Mouse (Mus musculus) olfactory bulb, adult 2 months (tissue): ENCODE results near the gene Maats1. TPM values are rescaled to one million over a fixed set of nuclear protein-coding genes. Genes with fewer than 3 reads are reported as not detected.

ENCODE experiments used
- H3K27ac ChIP-seq: fragments of 200-500 bp; 2 replicates; pipeline ENCODE4 v1.5.1; 2012; ENCODE audit warnings: low read depth, low read length; ENCODE audit not compliant: insufficient read depth
- H3K4me1 ChIP-seq: fragments of 200-500 bp; 2 replicates; pipeline ENCODE4 v1.6.1; 2012; ENCODE audit warnings: low read length; ENCODE audit not compliant: control insufficient read depth, insufficient read depth
- H3K4me3 ChIP-seq: fragments of 200-500 bp; 2 replicates; pipeline ENCODE4 v1.5.1; 2012; ENCODE audit warnings: mild to moderate bottlenecking, low read depth, low read length, moderate library complexity; ENCODE audit not compliant: insufficient read depth
- CTCF ChIP-seq: fragments of 200-500 bp; IDR thresholded peaks from 2 replicates; pipeline ENCODE4 v1.5.1; 2012; ENCODE audit warnings: low read depth, mild to moderate bottlenecking, low read length, moderate library complexity; ENCODE audit not compliant: insufficient read depth
- POLR2A ChIP-seq: fragments of 200-500 bp; IDR thresholded peaks from 2 replicates; pipeline ENCODE4 v1.6.1; 2012; ENCODE audit warnings: mild to moderate bottlenecking, low read depth, low read length, moderate library complexity; ENCODE audit not compliant: insufficient read depth
- WGBS: fragments of 180-500 bp; shearing (Covaris S2); methylation state at CpG from one replicate; pipeline ENCODE4 v1.1.7; 2018; 5-methylcytosine and 5-hydroxymethylcytosine counted together
- polyA plus RNA-seq: library from polyadenylated mRNA; stranded (reverse); fragments of >200 nt; gene quantifications from 2 replicates; pipeline ENCODE4 v1.2.4, GENCODE M21; 2012; ENCODE audit warnings: low replicate concordance; ENCODE audit not compliant: missing spikeins, insufficient read depth, insufficient read length

Maats1 gene
- polyA plus RNA-seq, 1 experiment, result not detected

DNA sequence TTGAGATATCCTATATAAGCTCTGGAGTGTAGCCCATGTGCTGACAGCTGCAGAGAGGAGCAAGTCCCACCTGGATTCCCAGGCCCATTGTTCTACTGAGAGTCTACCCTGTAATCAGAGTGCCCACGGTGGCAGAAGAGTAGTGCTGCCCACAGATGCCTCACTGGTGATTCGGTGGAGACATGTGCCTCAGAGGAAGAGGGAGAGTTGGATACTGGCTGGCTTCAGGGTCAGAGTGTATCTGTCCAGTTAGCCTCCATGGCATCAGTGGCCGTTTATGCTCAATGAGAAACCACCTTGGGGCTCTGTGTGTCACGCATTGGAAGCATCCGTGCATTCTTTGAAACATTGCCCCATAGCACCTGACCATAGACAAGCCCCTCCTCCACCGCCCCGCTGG is 21.7 kb upstream of the Maats1 start:
- 82% methylated on average over 7 of the region's 7 CpGs for WGBS
- Histone ChIP-seq H3K4me3 (no peak overlapping the region), H3K27ac (no peak overlapping the region), H3K4me1 (peaks cover 7% of the 10 kb centered on the region)
- no peak for TF ChIP-seq CTCF
- no peak for TF ChIP-seq POLR2A

DNA sequence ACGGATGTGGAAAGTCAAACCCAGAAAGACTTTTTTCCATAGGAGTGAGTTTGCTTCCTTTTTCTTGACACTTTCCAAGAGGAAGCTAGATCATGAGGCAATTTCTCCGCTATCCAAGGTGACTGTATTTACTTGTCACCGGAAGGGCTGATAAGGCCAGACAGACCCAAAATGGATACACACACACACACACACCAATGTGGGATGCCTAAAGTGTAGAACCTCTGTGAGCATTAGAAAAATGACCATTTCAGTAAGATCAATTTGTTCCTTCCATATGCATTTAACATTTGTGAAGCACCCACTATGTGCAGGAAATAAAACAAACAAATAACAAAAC is 21.3 kb upstream of the Maats1 start:
- no peak for TF ChIP-seq CTCF
- TF ChIP-seq POLR2A, result no peak
- Histone ChIP-seq H3K27ac (no peak overlapping the region), H3K4me3 (no peak overlapping the region), H3K4me1 (peaks cover 4% of the 10 kb centered on the region; the same call in 1 of the 2 replicates)
- 89% methylated on average over 3 of the region's 3 CpGs for WGBS

DNA sequence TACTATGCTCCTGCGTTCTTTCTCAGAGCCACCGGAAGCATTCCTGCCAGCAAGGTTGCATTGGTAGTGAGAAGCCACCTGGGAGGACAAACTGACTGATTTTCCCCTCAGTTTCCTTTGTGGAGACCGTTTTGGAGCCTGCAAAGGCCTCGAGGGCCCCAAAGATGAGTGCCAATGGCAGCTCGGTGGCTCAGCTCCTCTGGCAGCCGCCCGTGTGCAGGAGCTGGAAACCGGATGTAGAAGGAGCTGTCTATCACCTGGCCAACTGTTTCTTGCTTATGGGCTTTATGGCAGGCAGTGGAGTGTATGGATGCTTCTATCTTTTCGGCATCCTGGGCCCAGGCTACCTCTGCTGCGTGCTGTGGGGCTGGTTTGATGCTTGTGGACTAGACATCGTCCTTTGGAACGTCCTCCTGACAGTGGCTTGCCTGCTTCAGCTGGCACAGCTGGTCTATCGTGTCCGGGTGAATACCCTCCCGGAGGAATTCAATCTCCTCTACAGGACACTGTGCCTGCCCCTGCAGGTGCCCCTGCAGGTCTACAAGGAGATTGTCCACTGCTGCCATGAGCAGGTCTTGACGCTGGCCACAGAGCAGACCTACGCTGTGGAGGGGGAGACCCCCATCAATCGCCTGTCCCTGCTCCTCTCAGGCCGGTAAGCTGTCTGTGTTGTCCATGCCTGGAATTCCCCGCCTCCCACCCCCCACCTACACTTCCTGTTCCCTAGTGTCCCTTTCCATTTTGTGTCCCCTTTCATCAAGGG is 20.7 kb upstream of the Maats1 start:
- peaks cover 4% of the 10 kb centered on the region; the same call in 1 of the 2 replicates for H3K4me1 ChIP-seq
- H3K27ac ChIP-seq, result no peak overlapping the region
- 88% methylated on average over 20 of the region's 20 CpGs for WGBS
- TF ChIP-seq CTCF (no peak), POLR2A (no peak)
- H3K4me3 ChIP-seq, result no peak overlapping the region

DNA sequence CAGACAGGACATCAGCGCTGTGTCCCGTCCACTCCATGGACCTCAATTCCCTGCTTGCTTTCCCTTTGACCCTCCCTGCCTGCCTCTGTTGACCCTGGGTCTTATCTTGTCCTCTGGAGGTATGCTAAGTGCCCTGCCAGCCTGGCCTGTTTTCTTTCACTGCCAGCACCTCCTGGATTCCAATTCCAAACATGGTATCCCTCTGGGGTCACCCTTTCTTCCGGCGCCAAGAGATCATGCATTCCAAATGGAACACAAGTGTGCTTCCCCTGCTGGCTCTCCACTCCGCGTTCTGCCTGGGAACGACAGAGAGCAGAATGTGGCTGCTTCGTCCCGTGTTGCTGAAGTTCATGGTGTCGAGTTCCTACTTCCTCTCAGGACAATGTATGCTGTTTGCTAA is 20.0 kb upstream of the Maats1 start, which contains the start of gene Popdc2:
Gene Popdc2, plus strand, starts transcription at position 277 of the 400 bp plus-strand sequence.
- Histone ChIP-seq H3K27ac (no peak within 1 kb of the TSS), H3K4me1 (peaks cover 4% of the 10 kb centered on the region; the same call in 1 of the 2 replicates), H3K4me3 (no peak within 1 kb of the TSS)
- 73% methylated on average over 10 of the region's 10 CpGs for WGBS
- TF ChIP-seq CTCF, result no peak
- TF ChIP-seq POLR2A, result no peak

DNA sequence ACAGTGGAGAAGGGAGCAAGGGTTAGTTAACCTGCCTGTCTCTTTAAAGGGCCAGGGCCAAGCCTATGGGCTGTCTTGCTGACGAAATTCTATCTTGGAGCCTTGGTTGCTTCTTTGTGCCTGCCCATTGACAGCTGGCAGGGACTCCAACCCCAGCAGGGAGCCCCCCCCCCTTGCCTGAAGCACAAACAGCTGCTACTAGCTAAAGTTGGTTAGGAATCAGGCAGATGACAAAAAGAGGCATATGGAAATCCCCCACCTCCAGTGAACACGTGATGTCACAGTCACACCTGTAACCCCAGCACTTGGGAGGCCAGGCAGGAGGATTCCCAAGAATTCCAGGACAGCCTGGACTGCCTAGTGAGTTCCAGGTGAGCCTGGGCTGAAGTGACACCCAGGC is 18.4 kb upstream of the Maats1 start:
- WGBS, result 14% methylated on average over 2 of the region's 2 CpGs
- no peak overlapping the region for H3K27ac ChIP-seq
- peaks cover 4% of the 10 kb centered on the region; the same call in 1 of the 2 replicates for H3K4me1 ChIP-seq

DNA sequence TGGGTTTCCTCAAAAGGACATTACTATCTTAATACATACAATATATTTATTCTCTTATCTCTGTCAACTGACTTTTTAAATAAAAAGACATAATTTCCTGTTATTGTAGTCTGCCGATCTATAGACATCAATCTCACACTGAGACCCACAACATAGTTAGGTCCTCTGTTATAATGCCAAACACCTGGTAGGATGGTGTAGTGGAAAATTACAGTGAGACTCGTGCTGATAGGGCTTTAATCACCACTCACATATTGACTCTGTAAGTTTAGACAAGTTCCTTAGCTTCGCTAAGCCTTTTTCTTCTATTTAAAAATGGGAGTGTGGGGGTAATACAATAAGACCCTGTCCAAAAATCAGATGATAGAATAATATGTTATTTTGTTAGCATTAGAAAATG is 17.9 kb upstream of the Maats1 start:
- H3K4me3 ChIP-seq, result no peak overlapping the region
- 66% methylated on average over 3 of the region's 3 CpGs for whole genome bisulfite sequencing
- no peak overlapping the region for H3K27ac ChIP-seq
- TF ChIP-seq POLR2A (no peak), CTCF (no peak)
- peaks cover 4% of the 10 kb centered on the region; the same call in 1 of the 2 replicates for H3K4me1 ChIP-seq

More for the DNA sequence above, 18.4 kb upstream of the Maats1 start:
- H3K4me3 ChIP-seq, result no peak overlapping the region
- TF ChIP-seq POLR2A (no peak), CTCF (no peak)

DNA sequence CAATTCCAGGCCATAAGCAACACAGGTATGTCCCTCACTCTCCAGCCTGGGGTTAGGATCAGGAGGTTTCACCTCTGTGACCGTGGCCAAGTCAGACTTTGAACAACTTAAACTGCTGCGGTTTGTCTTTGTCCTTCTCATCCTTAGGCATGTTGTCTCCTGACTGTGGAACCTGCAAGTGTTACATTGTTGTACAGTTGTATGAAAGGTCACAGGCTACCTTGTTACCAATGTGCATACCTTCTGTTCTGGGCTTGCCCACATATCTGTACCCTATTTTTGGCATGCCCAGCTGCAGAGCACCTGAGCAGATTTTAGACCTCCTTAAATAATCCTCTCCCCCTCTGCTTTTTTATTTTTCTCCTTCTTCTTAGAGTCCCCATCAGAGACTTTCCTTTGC is 17.3 kb upstream of the Maats1 start:
- TF ChIP-seq POLR2A (no peak), CTCF (no peak)
- 98% methylated on average over 2 of the region's 2 CpGs for WGBS

DNA sequence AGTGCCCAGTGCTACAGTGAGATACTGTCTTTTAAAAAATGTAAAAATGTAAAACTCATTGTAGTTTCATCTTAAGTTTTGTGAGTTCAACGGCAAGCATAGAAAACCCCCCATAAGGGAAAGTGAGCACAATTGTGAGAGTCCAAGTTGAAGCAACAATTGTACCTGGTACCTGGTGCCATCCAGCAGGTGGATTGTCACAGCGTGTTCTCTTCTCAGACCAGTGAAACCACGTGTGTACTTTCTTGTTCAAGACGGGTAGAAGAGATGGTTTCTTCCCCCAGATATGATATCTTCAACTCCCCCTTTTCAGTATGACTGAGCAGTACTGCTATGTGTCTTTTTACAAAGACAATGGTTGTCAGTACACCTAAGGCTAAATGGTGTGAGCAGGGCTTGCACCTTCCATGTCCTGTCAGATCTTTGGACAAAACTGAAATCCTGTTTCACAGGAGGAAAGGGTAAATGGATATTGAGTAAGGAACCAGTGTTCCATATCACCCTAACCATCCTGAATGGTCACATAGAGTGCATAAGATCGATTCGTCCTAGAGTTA is 16.4 kb upstream of the Maats1 start:
- no peak overlapping the region for H3K4me3 ChIP-seq
- H3K27ac ChIP-seq, result no peak overlapping the region
- peaks cover 4% of the 10 kb centered on the region; the same call in 1 of the 2 replicates for H3K4me1 ChIP-seq
- WGBS, result 93% methylated on average over 6 of the region's 6 CpGs
- TF ChIP-seq CTCF (no peak), POLR2A (no peak)

More for the DNA sequence above, 17.3 kb upstream of the Maats1 start:
- Histone ChIP-seq H3K4me3 (no peak overlapping the region), H3K4me1 (peaks cover 4% of the 10 kb centered on the region; the same call in 1 of the 2 replicates), H3K27ac (no peak overlapping the region)

DNA sequence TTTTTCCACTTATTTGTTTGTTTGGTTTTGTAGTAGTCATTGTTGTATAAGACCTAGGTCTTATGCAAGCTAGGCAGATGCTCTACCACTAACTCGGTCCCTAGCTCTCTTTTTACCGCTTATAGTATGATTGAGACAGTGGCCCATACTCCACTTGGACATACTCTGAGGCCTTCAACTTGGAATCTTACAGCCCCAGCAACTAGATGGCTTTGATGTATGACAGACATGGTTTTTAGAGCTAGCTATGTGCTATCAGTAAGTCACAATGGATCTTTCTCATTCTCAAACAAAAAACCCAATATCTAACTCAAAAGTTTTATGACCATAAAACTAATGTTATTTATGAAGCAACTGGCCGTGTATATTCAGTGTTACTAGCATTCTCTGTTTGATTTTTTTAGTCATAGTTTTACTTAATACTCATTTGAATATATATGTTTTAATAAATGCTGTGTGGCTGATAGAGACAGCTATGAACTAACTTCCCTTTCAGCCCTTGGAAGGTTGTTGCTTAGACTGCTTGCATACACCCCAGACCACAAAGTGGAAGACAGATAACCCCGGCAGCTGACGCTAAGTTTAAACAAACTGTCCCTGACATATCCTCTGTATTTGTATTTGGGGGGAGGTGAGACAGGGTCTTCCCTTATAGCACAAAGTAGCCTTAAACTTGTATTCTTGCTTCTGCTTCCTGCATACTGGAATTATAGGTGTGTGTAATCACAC is 12.4 kb upstream of the Maats1 start:
- no peak for TF ChIP-seq CTCF
- no peak for TF ChIP-seq POLR2A
- H3K27ac ChIP-seq, result no peak overlapping the region
- no peak overlapping the region for H3K4me3 ChIP-seq
- 95% methylated on average over 5 of the region's 5 CpGs for WGBS
- H3K4me1 ChIP-seq, result no peaks in the 10 kb centered on the region; the same call in 1 of the 2 replicates
